ENCODE assay signal across 28 mouse cellular contexts in genomic region chr13:96458606-96459005, GRCm38 (mm10). TPM values are rescaled to one million over a fixed set of nuclear protein-coding genes. Genes with fewer than 3 reads are reported as not detected.
DNase-seq lines count a peak whose midpoint lies in the region; ATAC-seq and TF ChIP-seq lines count a peak whose summit lies in the region.
"Had no signal": no experiment of that assay in that cellular context is flagged by ENCODE, and none has a peak within 500 bp of the region (broad histone marks: within the 10 kb centered on the region; RNA-seq: fewer than 3 reads in every experiment).

No protein-coding gene starts in this region.

- no peaks in the 10 kb centered on the region for H3K9me3 ChIP-seq in embryonic facial prominence, embryonic 13.5 days
- no peaks in the 10 kb centered on the region for H3K9me3 ChIP-seq in embryonic facial prominence, embryonic 10.5 days
- no peaks in the 10 kb centered on the region for H3K9me3 ChIP-seq in MEL (replicated peaks; ENCODE audit: insufficient read depth, low read length)
- no peaks in the 10 kb centered on the region for H3K9me3 ChIP-seq in embryonic facial prominence, embryonic 15.5 days (replicated peaks)
- H3K9me3 ChIP-seq: embryonic facial prominence, embryonic 12.5 days; forebrain, embryonic 10.5 days; forebrain, embryonic 12.5 days; G1E had no signal

- TF ChIP-seq RAD21 in MEL (IDR thresholded peaks at IDR 0.05; ENCODE audit: low read depth, low read length) = no peak

- no peak for ATAC-seq in embryonic facial prominence, embryonic 13.5 days (ENCODE audit: insufficient number of reproducible peaks, insufficient read depth, low FRiP score, low TSS enrichment, low read depth)
- no peak for ATAC-seq in embryonic facial prominence, embryonic 15.5 days (ENCODE audit: insufficient number of reproducible peaks, low FRiP score, low TSS enrichment, low read depth)
- ATAC-seq: CD4-positive, CD25-positive, alpha-beta regulatory T cell, adult 4 months; forebrain, embryonic 14.5 days had no signal

- no peak for TF ChIP-seq CTCF in MEL (IDR thresholded peaks at IDR 0.05 in 2 of 3, conservative IDR thresholded peaks at IDR 0.05 in 1 of 3; ENCODE audit: control insufficient read depth in 1 of 3, insufficient read depth in 1 of 3, low read depth in 2 of 3, low read length in 3 of 3, poor library complexity in 1 of 3, severe bottlenecking in 1 of 3)

- no peaks in the 10 kb centered on the region for H3K36me3 ChIP-seq in embryonic facial prominence, embryonic 13.5 days
- no peaks in the 10 kb centered on the region for H3K36me3 ChIP-seq in embryonic facial prominence, embryonic 10.5 days (replicated peaks)
- H3K36me3 ChIP-seq in MEL (ENCODE audit: control insufficient read depth in 1 of 2, insufficient read depth in 2 of 2, low read length in 2 of 2) = peaks cover 0 to 19% of the 10 kb centered on the region in 2 experiments; a peak in 2 of 4 replicates
- H3K36me3 ChIP-seq in embryonic facial prominence, embryonic 15.5 days = no peaks in the 10 kb centered on the region
- H3K36me3 ChIP-seq: embryonic facial prominence, embryonic 12.5 days; forebrain, embryonic 10.5 days; forebrain, embryonic 12.5 days; G1E had no signal

- no peaks in the 10 kb centered on the region for H3K79me2 ChIP-seq in MEL (ENCODE audit: control insufficient read depth, insufficient read depth, low read length, poor library complexity)

- no peak for TF ChIP-seq POLR2A in MEL (IDR thresholded peaks at IDR 0.05; ENCODE audit: control insufficient read depth in 1 of 2, insufficient read depth in 1 of 2, low read depth in 1 of 2, low read length in 2 of 2, poor library complexity in 1 of 2)

- H3K27me3 ChIP-seq in embryonic facial prominence, embryonic 13.5 days = no peaks in the 10 kb centered on the region
- H3K27me3 ChIP-seq in embryonic facial prominence, embryonic 10.5 days (replicated peaks; ENCODE audit: low read depth, poor library complexity, severe bottlenecking) = no peaks in the 10 kb centered on the region
- H3K27me3 ChIP-seq in MEL (ENCODE audit: control insufficient read depth in 1 of 2, insufficient read depth in 2 of 2, low read length in 2 of 2) = no peaks in the 10 kb centered on the region; a peak in 1 of 4 replicates
- no peaks in the 10 kb centered on the region for H3K27me3 ChIP-seq in embryonic facial prominence, embryonic 15.5 days
- H3K27me3 ChIP-seq: CH12.LX; embryonic facial prominence, embryonic 12.5 days; forebrain, embryonic 12.5 days had no signal

- H3K27ac ChIP-seq in embryonic facial prominence, embryonic 13.5 days = peak overlapping the region; percentile 68; the same call in 1 of the 2 replicates
- no peak overlapping the region for H3K27ac ChIP-seq in embryonic facial prominence, embryonic 10.5 days (replicated peaks)
- H3K27ac ChIP-seq in MEL (ENCODE audit: control insufficient read depth, low read depth, low read length) = no peak overlapping the region
- H3K27ac ChIP-seq in embryonic facial prominence, embryonic 15.5 days (replicated peaks) = peak overlapping the region; percentile 61; the same call in 1 of the 2 replicates
- H3K27ac ChIP-seq: embryonic facial prominence, embryonic 12.5 days; forebrain, embryonic 10.5 days; forebrain, embryonic 12.5 days had no signal

- TF ChIP-seq EP300 in MEL (IDR thresholded peaks at IDR 0.05; ENCODE audit: low read depth in 1 of 2, low read length in 2 of 2) = peak; percentile 31 to 59; a peak in 3 of 4 replicates

- DNase-seq in embryonic facial prominence, embryonic 10.5 days (ENCODE audit: low spot score) = no peak
- DNase-seq in MEL (ENCODE audit: low read depth, low spot score) = peak; percentile 21
- DNase-seq in heart, postnatal 10 days = no peak
- DNase-seq: adrenal gland, adult 2 months; adrenal gland, postnatal 10 days; adrenal gland, postnatal 25 days; B cell, adult 2 months; cerebellum, adult 11 months; cerebellum, adult 18-20 months; cerebellum, adult 8-10 months; cerebellum, adult 9-11 months; cerebellum, postnatal 14 days; cerebellum, postnatal 36 days; embryo, embryonic 11 days had no signal

- H3K4me3 ChIP-seq in embryonic facial prominence, embryonic 13.5 days = no peak overlapping the region
- no peak overlapping the region for H3K4me3 ChIP-seq in embryonic facial prominence, embryonic 10.5 days
- H3K4me3 ChIP-seq in MEL (ENCODE audit: control insufficient read depth in 1 of 2, insufficient read depth in 1 of 2, low read depth in 2 of 2, low read length in 2 of 2) = peak overlapping the region in 1 of 2 experiments; percentile 16; a peak in 1 of 4 replicates
- H3K4me3 ChIP-seq in embryonic facial prominence, embryonic 15.5 days (replicated peaks) = no peak overlapping the region
- H3K4me3 ChIP-seq: embryonic facial prominence, embryonic 12.5 days; erythroblast, embryonic 14.5 days; forebrain, embryonic 10.5 days; forebrain, embryonic 12.5 days had no signal

- no peak overlapping the region for H3K9ac ChIP-seq in embryonic facial prominence, embryonic 13.5 days
- H3K9ac ChIP-seq in MEL (ENCODE audit: control insufficient read depth, low read depth, low read length, poor library complexity, severe bottlenecking) = no peak overlapping the region
- no peak overlapping the region for H3K9ac ChIP-seq in embryonic facial prominence, embryonic 15.5 days
- H3K9ac ChIP-seq: embryonic facial prominence, embryonic 12.5 days; forebrain, embryonic 12.5 days; forebrain, postnatal 0 days had no signal

- H3K4me2 ChIP-seq in embryonic facial prominence, embryonic 13.5 days = no peak overlapping the region
- no peak overlapping the region for H3K4me2 ChIP-seq in embryonic facial prominence, embryonic 15.5 days (replicated peaks)
- H3K4me2 ChIP-seq: embryonic facial prominence, embryonic 12.5 days; forebrain, embryonic 12.5 days had no signal

- peaks cover 16% of the 10 kb centered on the region for H3K4me1 ChIP-seq in embryonic facial prominence, embryonic 13.5 days
- H3K4me1 ChIP-seq in embryonic facial prominence, embryonic 10.5 days = peaks cover 5% of the 10 kb centered on the region; the same call in 1 of the 2 replicates
- peaks cover 7 to 26% of the 10 kb centered on the region in 2 experiments for H3K4me1 ChIP-seq in MEL (ENCODE audit: control insufficient read depth in 1 of 2, insufficient read depth in 2 of 2, low read length in 2 of 2)
- 0 out of 2 replicates have a peak, but pooled peaks cover 5% of the 10 kb centered on the region for H3K4me1 ChIP-seq in embryonic facial prominence, embryonic 15.5 days
- H3K4me1 ChIP-seq: embryonic facial prominence, embryonic 12.5 days; forebrain, embryonic 10.5 days; forebrain, embryonic 12.5 days had no signal

- WGBS in embryonic facial prominence, embryonic 13.5 days = 75% methylated on average over 4 of the region's 4 CpGs
- 80% methylated on average over 4 of the region's 4 CpGs for whole genome bisulfite sequencing in embryonic facial prominence, embryonic 10.5 days
- WGBS in embryonic facial prominence, embryonic 15.5 days = 70% methylated on average over 4 of the region's 4 CpGs

- intact Hi-C loops in heart, postnatal 10 days (cut with DNase I) = no loop called here

TF ChIP-seq in MEL, 35 proteins besides CTCF, POLR2A, EP300 and RAD21:
- no peak for TF ChIP-seq E2F4 (IDR thresholded peaks at IDR 0.05; ENCODE audit: borderline replicate concordance, low read depth, low read length)
- TF ChIP-seq KAT2A (conservative IDR thresholded peaks at IDR 0.05; ENCODE audit: low read depth, low read length) = no peak
- no peak for TF ChIP-seq MEF2A (IDR thresholded peaks at IDR 0.05; ENCODE audit: extremely low read depth, insufficient replicate concordance, low read depth, low read length, poor library complexity, severe bottlenecking)
- TF ChIP-seq GATA1 (IDR thresholded peaks at IDR 0.05; ENCODE audit: low read depth, low read length) = peak; percentile 66
- TF ChIP-seq POLR2AphosphoS5 (IDR thresholded peaks at IDR 0.05; ENCODE audit: borderline replicate concordance, low read depth, low read length) = no peak
- TF ChIP-seq CHD2 (IDR thresholded peaks at IDR 0.05; ENCODE audit: low read length) = no peak
- TF ChIP-seq RCOR1 (IDR thresholded peaks at IDR 0.05; ENCODE audit: low read depth, low read length) = no peak
- TF ChIP-seq ELF1 (IDR thresholded peaks at IDR 0.05; ENCODE audit: low read depth, low read length) = no peak
- TF ChIP-seq ETS1 (IDR thresholded peaks at IDR 0.05; ENCODE audit: low read depth, low read length) = no peak
- no peak for TF ChIP-seq USF1 (IDR thresholded peaks at IDR 0.05; ENCODE audit: low read depth, low read length)
- peak; percentile 23; the same call in 1 of the 2 replicates for TF ChIP-seq TCF12 (IDR thresholded peaks at IDR 0.05; ENCODE audit: low read depth, low read length)
- no peak for TF ChIP-seq ZNF384 (IDR thresholded peaks at IDR 0.05; ENCODE audit: low read depth, low read length)
- TF ChIP-seq ZKSCAN1 (IDR thresholded peaks at IDR 0.05; ENCODE audit: low read depth, low read length) = no peak
- no peak for TF ChIP-seq MYB (IDR thresholded peaks at IDR 0.05; ENCODE audit: low read depth, low read length)
- TF ChIP-seq NRF1 (IDR thresholded peaks at IDR 0.05; ENCODE audit: insufficient read depth, low read depth, low read length, poor library complexity, severe bottlenecking) = no peak
- TF ChIP-seq UBTF (IDR thresholded peaks at IDR 0.05; ENCODE audit: borderline replicate concordance, insufficient read depth, low read depth, low read length) = no peak
- no peak for TF ChIP-seq MYC (IDR thresholded peaks at IDR 0.05; ENCODE audit: low read depth, low read length)
- no peak for TF ChIP-seq SIN3A (IDR thresholded peaks at IDR 0.05; ENCODE audit: low read length)

RNA-seq across cellular contexts. Expression of gene Ankdd1b, which starts 12.4 kb away (rescaled TPM):
- 0.21 TPM in 1 of 2 replicates, not detected in the other for polyA plus RNA-seq in embryonic facial prominence, embryonic 13.5 days (2015; fragmentation: Nextera tagmentation; extraction: Ambion mirVana)
- polyA plus RNA-seq in embryonic facial prominence, embryonic 10.5 days (2016; fragmentation: Nextera tagmentation; extraction: Ambion mirVana) = 0.11 and 0.31 TPM in 2 replicates
- 0.03 and 0.12 TPM in 2 replicates for total RNA-seq in MEL (2012; rRNA removed)
- not detected for polyA plus RNA-seq in MEL (2012; ENCODE audit: insufficient read depth in 1 of 2, insufficient read length in 2 of 2, low read depth in 1 of 2, low replicate concordance in 2 of 2, missing spikeins in 1 of 2)
- 0.12 and 0.26 TPM in 2 replicates for polyA plus RNA-seq in embryonic facial prominence, embryonic 15.5 days (2015; fragmentation: Nextera tagmentation; extraction: Ambion mirVana)
- under 1 TPM; 0.41 to 0.97 TPM for total RNA-seq in heart, postnatal 10 days (2021)
- total RNA-seq: common myeloid progenitor, adult 5-6 weeks; forebrain, postnatal 0 days had no signal
- polyA plus RNA-seq: CD4-positive, CD25-positive, alpha-beta regulatory T cell, adult 4 months; forebrain, embryonic 10.5 days; forebrain, embryonic 12.5 days; forebrain, embryonic 14.5 days; forebrain, postnatal 0 days; G1E had no signal

RNA-seq across cellular contexts. Expression of gene Gm17622, which starts 31.9 kb away (rescaled TPM):
- not detected in 2 replicates for polyA plus RNA-seq in embryonic facial prominence, embryonic 13.5 days (2015; fragmentation: Nextera tagmentation; extraction: Ambion mirVana)
- polyA plus RNA-seq in embryonic facial prominence, embryonic 10.5 days (2016; fragmentation: Nextera tagmentation; extraction: Ambion mirVana) = not detected in 2 replicates
- total RNA-seq in MEL (2012; rRNA removed) = not detected in 2 replicates
- not detected for polyA plus RNA-seq in MEL (2012; ENCODE audit: insufficient read depth in 1 of 2, insufficient read length in 2 of 2, low read depth in 1 of 2, low replicate concordance in 2 of 2, missing spikeins in 1 of 2)
- not detected in 2 replicates for polyA plus RNA-seq in embryonic facial prominence, embryonic 15.5 days (2015; fragmentation: Nextera tagmentation; extraction: Ambion mirVana)
- total RNA-seq in heart, postnatal 10 days (2021) = not detected
- total RNA-seq: adrenal gland, adult 2 months; adrenal gland, postnatal 10 days; adrenal gland, postnatal 25 days; adrenal gland, postnatal 4 days; CH12.LX; common myeloid progenitor, adult 5-6 weeks; forebrain, postnatal 0 days; G1E had no signal
- polyA plus RNA-seq: adrenal gland, adult 2 months; brain, embryonic 14.5 days; CD4-positive, CD25-positive, alpha-beta regulatory T cell, adult 4 months; embryonic facial prominence, embryonic 12.5 days; erythroblast, embryonic 14.5 days; forebrain, embryonic 10.5 days; forebrain, embryonic 12.5 days; forebrain, embryonic 14.5 days; forebrain, postnatal 0 days; G1E had no signal

Comparison
In these comparisons a context has a peak if more than half of its experiments do, and no peak if none do; other contexts are left out.
1. H3K27ac ChIP-seq: peak in embryonic facial prominence, embryonic 13.5 days (single experiment) and embryonic facial prominence, embryonic 15.5 days (single experiment); none in embryonic facial prominence, embryonic 10.5 days (single experiment) and MEL (single experiment).